Mouse (Mus musculus): Measurements from ENCODE around the gene Plekhj1.

DNA sequence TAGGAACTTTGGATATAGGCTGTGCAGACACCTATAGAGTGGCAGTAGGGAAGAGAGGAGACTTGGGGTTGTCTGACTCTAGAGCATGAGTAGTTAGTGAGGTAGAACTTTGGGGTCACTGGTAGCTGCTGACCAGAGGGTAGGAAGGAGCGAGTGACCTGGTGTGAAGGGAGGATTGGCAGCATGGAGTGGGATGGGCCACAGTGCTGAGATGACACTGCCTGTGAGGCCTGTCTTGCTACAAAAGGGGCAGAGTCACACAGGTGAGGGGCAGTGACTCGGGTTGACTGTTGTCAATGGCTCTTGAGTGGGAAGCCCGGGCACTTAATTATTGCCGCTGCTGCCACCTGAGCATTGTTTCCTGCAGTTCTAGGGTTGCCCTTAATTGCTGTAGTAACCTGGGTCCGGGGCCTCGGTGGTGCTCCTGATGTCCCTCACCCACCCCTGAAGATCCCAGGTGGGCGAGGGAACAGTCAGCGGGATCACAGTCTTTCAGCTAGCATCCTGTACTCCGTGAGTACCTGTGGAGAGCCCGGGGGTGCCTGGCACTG, 29.5 kb upstream of the Plekhj1 start:
- TF ChIP-seq POLR2A (IDR thresholded peaks at IDR 0.05; ENCODE audit: low read depth, low read length), result no peak
- no peak for TF ChIP-seq CTCF (conservative IDR thresholded peaks at IDR 0.05; ENCODE audit: insufficient read depth, insufficient read length, low read depth, low read length)
